In genomic region chr10:13060821-13061671, GRCm38 (mm10) we compare ENCODE assay signal across 8 mouse cellular contexts. TPM values are rescaled to one million over a fixed set of nuclear protein-coding genes. Genes with fewer than 3 reads are reported as not detected.
A peak's percentile ranks its signal among the peaks of the same experiment; 100 is the strongest.
DNase-seq lines count a peak whose midpoint lies in the region; ATAC-seq lines count a peak whose summit lies in the region.

No protein-coding gene starts in this region.

- peak overlapping the region; percentile 55 for H3K9ac ChIP-seq in embryonic facial prominence, embryonic 11.5 days (replicated peaks; ENCODE audit: low read length)
- peak overlapping the region; percentile 29; the same call in 1 of the 2 replicates for H3K9ac ChIP-seq in intestine, embryonic 14.5 days (ENCODE audit: low read length)
- H3K9ac ChIP-seq in neural tube, embryonic 13.5 days = peak overlapping the region; percentile 71

- peak overlapping the region; percentile 64 for H3K4me2 ChIP-seq in embryonic facial prominence, embryonic 11.5 days (ENCODE audit: low read depth, low read length)
- H3K4me2 ChIP-seq in intestine, embryonic 14.5 days (ENCODE audit: low read length) = peak overlapping the region; percentile 61
- peak overlapping the region; percentile 84 for H3K4me2 ChIP-seq in neural tube, embryonic 13.5 days

- peak; percentile 46; the same call in 1 of the 2 replicates for ATAC-seq in embryonic facial prominence, embryonic 11.5 days (replicated peaks; ENCODE audit: insufficient number of reproducible peaks, low FRiP score, low TSS enrichment, low read depth)
- peak; percentile 62; the same call in 1 of the 2 replicates for ATAC-seq in intestine, embryonic 14.5 days (replicated peaks; ENCODE audit: low FRiP score, low TSS enrichment, low read depth)
- peak; percentile 87 for ATAC-seq in neural tube, embryonic 13.5 days (ENCODE audit: low read depth)

- intact Hi-C loops in left cerebral cortex, postnatal 4 days (cut with DNase I) = no loop called here

- WGBS in embryonic facial prominence, embryonic 11.5 days = 4% methylated on average over 46 of the region's 46 CpGs
- WGBS in intestine, embryonic 14.5 days = 10% methylated on average over 46 of the region's 46 CpGs
- WGBS in neural tube, embryonic 13.5 days = 11% methylated on average over 46 of the region's 46 CpGs

- no peaks in the 10 kb centered on the region for H3K36me3 ChIP-seq in embryonic facial prominence, embryonic 11.5 days (replicated peaks; ENCODE audit: control insufficient read depth, insufficient read depth, low read depth, low read length)
- H3K36me3 ChIP-seq in intestine, embryonic 14.5 days (ENCODE audit: control insufficient read depth, insufficient read depth, low read length) = no peaks in the 10 kb centered on the region
- no peaks in the 10 kb centered on the region for H3K36me3 ChIP-seq in neural tube, embryonic 13.5 days

- DNase-seq in left cerebral cortex, postnatal 4 days = peak; percentile 18
- DNase-seq in left cerebral cortex, adult 11 months (ENCODE audit: low spot score) = no peak
- DNase-seq in embryonic facial prominence, embryonic 11.5 days (ENCODE audit: low spot score) = no peak
- DNase-seq in intestine, embryonic 14.5 days (ENCODE audit: low spot score) = peak; percentile 57
- no peak for DNase-seq in adrenal gland, adult 18-20 months (ENCODE audit: low spot score in 2 of 2)
- no peak for DNase-seq in layer of hippocampus, postnatal 25 days (ENCODE audit: extremely low spot score in 1 of 2, low spot score in 1 of 2)
- DNase-seq in gastrocnemius, postnatal 4 days (ENCODE audit: low spot score in 2 of 2) = no peak

- peaks cover 6% of the 10 kb centered on the region; the same call in 1 of the 2 replicates for H3K4me1 ChIP-seq in embryonic facial prominence, embryonic 11.5 days (ENCODE audit: control insufficient read depth, insufficient read depth, low read length)
- H3K4me1 ChIP-seq in intestine, embryonic 14.5 days (replicated peaks; ENCODE audit: control insufficient read depth, insufficient read depth, low read length) = peaks cover 8% of the 10 kb centered on the region
- H3K4me1 ChIP-seq in neural tube, embryonic 13.5 days (replicated peaks) = peaks cover 12% of the 10 kb centered on the region

- no peaks in the 10 kb centered on the region for H3K9me3 ChIP-seq in embryonic facial prominence, embryonic 11.5 days (replicated peaks; ENCODE audit: control insufficient read depth, low read length)
- no peaks in the 10 kb centered on the region for H3K9me3 ChIP-seq in intestine, embryonic 14.5 days (ENCODE audit: control insufficient read depth, low read length)
- no peaks in the 10 kb centered on the region for H3K9me3 ChIP-seq in neural tube, embryonic 13.5 days

- peaks cover 26% of the 10 kb centered on the region for H3K27me3 ChIP-seq in embryonic facial prominence, embryonic 11.5 days (ENCODE audit: control insufficient read depth, insufficient read depth, low read length)
- H3K27me3 ChIP-seq in intestine, embryonic 14.5 days (replicated peaks; ENCODE audit: control insufficient read depth, insufficient read depth, low read length) = peaks cover 29% of the 10 kb centered on the region
- H3K27me3 ChIP-seq in neural tube, embryonic 13.5 days = peaks cover 37% of the 10 kb centered on the region

- peak overlapping the region; percentile 29 for H3K4me3 ChIP-seq in embryonic facial prominence, embryonic 11.5 days (ENCODE audit: low read depth, low read length)
- peak overlapping the region; percentile 28 for H3K4me3 ChIP-seq in intestine, embryonic 14.5 days (ENCODE audit: low read depth, low read length)
- H3K4me3 ChIP-seq in neural tube, embryonic 13.5 days = peak overlapping the region; percentile 46

- H3K27ac ChIP-seq in embryonic facial prominence, embryonic 11.5 days (replicated peaks; ENCODE audit: low read depth, low read length) = no peak overlapping the region
- no peak overlapping the region for H3K27ac ChIP-seq in intestine, embryonic 14.5 days (ENCODE audit: low read depth)
- H3K27ac ChIP-seq in neural tube, embryonic 13.5 days (replicated peaks) = no peak overlapping the region

RNA-seq across cellular contexts. Expression of gene Plagl1, which starts 0.7 kb away (rescaled TPM):
- 10 to 100 TPM; 25.5 to 27.6 TPM for total RNA-seq in left cerebral cortex, postnatal 4 days (2021)
- polyA plus RNA-seq in embryonic facial prominence, embryonic 11.5 days (2014; fragmentation: Nextera tagmentation; extraction: Ambion mirVana) = 136 and 141 TPM in 2 replicates
- polyA plus RNA-seq in intestine, embryonic 14.5 days (2014; fragmentation: Nextera tagmentation; extraction: Ambion mirVana) = 266 and 288 TPM in 2 replicates
- polyA plus RNA-seq in neural tube, embryonic 13.5 days (2015; fragmentation: Nextera tagmentation; extraction: Ambion mirVana) = 35.6 and 52.3 TPM in 2 replicates
- 10 to 100 TPM in 1 of 2 experiments, 1 to 10 TPM in 1; 7.5 to 11.8 TPM for total RNA-seq in adrenal gland, adult 18-20 months (2021)
- 10 to 100 TPM; 17.5 to 19.9 TPM for total RNA-seq in layer of hippocampus, postnatal 25 days (2021)
- 100 to 1,000 TPM; 563 to 582 TPM for total RNA-seq in gastrocnemius, postnatal 4 days (2021)

RNA-seq across cellular contexts. Expression of gene Sf3b5, which starts 55.9 kb away (rescaled TPM):
- total RNA-seq in left cerebral cortex, postnatal 4 days (2021) = 1 to 10 TPM; 8.6 to 9.3 TPM
- 41.5 and 43.1 TPM in 2 replicates for polyA plus RNA-seq in embryonic facial prominence, embryonic 11.5 days (2014; fragmentation: Nextera tagmentation; extraction: Ambion mirVana)
- polyA plus RNA-seq in intestine, embryonic 14.5 days (2014; fragmentation: Nextera tagmentation; extraction: Ambion mirVana) = 47.6 and 52.0 TPM in 2 replicates
- 26.3 and 27.3 TPM in 2 replicates for polyA plus RNA-seq in neural tube, embryonic 13.5 days (2015; fragmentation: Nextera tagmentation; extraction: Ambion mirVana)
- total RNA-seq in adrenal gland, adult 18-20 months (2021) = 10 to 100 TPM; 10.6 to 12.5 TPM
- total RNA-seq in layer of hippocampus, postnatal 25 days (2021) = 1 to 10 TPM; 9.3 to 9.8 TPM
- total RNA-seq in gastrocnemius, postnatal 4 days (2021) = 1 to 10 TPM; 7.1 to 7.9 TPM

Comparison
In these comparisons a context has a peak if more than half of its experiments do, and no peak if none do; other contexts are left out.
1. DNase-seq: peak in left cerebral cortex, postnatal 4 days (single experiment) and intestine, embryonic 14.5 days (single experiment); none in left cerebral cortex, adult 11 months (single experiment), embryonic facial prominence, embryonic 11.5 days (single experiment), adrenal gland, adult 18-20 months (0 of 2), layer of hippocampus, postnatal 25 days (0 of 2) and gastrocnemius, postnatal 4 days (0 of 2).
2. RNA of gene Plagl1, which starts 0.7 kb away (total RNA-seq): 563 to 582 TPM in gastrocnemius, postnatal 4 days; 25.5 to 27.6 TPM in left cerebral cortex, postnatal 4 days, 17.5 to 19.9 TPM in layer of hippocampus, postnatal 25 days and 7.5 to 11.8 TPM in adrenal gland, adult 18-20 months; every median in the first group is over 10 times any median in the second.
3. Peak in every context shown above with its lines, with median percentiles within 50 percentile points of each other: ATAC-seq, H3K4me2 ChIP-seq, H3K4me3 ChIP-seq and H3K9ac ChIP-seq.